Mouse (Mus musculus) layer of hippocampus, adult 8-10 months (tissue): ENCODE measurements around the gene Atp2a2. TPM values are rescaled to one million over a fixed set of nuclear protein-coding genes. Genes with fewer than 3 reads are reported as not detected.

Experiments
- DNase-seq, 2 experiments: peaks; one replicate each; pipeline ENCODE4 v3.0.0; 2022; ENCODE audit warnings: low spot score in 2 of 2
- total RNA-seq, 4 experiments: library from RNA; stranded (reverse); gene quantifications; 2 replicates each; pipeline ENCODE4 v1.2.4; 2022

Gene Atp2a2
- total RNA-seq, 4 experiments from 2014 or later = 558 to 681 (median 612) TPM

DNA sequence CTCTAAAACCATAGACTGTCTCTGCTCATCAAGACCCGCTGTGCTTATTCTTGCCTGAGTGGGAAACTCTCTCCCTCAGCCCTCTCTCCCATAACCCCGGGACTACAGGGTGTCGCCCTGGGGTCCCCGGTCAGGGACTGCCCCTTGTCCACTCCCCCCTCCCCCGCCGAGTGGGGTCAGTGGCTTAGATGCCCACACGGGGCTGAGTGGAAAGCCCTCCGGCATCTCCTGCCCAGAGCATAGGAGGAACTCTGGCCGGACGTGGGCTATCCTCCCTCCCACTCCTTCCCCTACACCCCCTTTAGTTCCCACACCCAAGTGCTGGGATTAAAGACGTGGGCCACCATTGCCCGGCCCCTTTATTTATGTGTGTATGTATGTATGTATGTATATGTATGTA, 86.6 kb downstream of the Atp2a2 start:
- DNase-seq = no peak

DNA sequence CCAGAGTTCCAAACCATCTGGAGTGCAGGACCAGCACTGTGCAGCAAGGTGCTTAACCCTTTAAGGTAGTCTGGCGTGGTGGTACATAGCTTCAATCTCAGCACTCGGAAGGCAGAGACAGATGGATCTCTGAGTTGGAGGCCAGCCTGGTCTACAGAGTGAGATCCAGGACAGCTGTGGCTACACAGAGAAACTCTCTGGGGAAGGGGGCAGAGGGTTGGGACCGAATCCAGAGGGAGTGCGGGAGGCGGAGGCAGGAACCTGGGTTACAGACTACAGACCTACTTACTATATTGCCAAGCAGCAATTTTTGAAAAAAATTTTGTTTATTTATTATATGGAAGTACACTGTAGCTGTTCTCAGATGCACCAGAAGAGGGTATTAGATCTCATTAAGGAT, 87.7 kb downstream of the Atp2a2 start:
- DNase-seq = no peak

DNA sequence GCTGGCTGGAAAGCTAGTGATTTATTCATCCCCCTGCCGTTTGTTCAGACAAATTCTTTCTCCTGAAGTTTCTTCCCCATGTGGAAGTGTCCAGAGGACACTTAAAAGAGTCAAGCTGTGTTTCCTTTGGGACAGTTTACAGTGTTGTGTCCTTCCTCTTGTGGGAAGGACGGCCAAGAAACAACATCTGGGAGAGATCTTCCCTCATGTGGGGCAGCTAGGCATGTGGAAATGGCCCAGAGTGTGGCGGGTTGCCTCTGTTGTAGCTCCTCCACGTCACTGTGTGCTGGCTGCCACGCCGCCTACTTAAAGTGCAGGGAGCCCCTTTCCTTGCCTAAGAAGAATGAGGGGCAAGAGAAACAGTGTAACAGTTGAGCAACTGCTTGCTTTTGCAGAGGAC, 89.2 kb downstream of the Atp2a2 start:
- DNase-seq = no peak

DNA sequence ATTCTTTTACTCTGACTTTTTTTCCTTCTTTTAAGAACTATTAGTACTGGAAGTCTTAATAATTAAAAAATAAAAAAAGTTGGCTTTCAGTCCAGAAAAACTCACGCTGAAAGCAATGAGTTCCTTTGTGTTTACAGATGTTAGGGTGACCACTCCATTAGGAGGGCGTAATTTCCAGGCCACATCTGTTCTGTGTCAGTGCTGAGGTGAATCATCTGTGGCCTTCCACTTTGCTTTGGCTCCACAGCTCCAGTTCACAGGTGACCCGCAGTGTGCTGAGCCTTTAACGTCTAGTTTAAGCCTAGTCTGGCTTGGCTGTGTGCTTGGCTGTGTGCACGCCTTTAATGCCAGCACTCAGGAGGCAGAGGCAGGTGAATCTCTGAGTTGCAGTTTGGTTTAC, 90.1 kb downstream of the Atp2a2 start:
- no peak for DNase-seq

DNA sequence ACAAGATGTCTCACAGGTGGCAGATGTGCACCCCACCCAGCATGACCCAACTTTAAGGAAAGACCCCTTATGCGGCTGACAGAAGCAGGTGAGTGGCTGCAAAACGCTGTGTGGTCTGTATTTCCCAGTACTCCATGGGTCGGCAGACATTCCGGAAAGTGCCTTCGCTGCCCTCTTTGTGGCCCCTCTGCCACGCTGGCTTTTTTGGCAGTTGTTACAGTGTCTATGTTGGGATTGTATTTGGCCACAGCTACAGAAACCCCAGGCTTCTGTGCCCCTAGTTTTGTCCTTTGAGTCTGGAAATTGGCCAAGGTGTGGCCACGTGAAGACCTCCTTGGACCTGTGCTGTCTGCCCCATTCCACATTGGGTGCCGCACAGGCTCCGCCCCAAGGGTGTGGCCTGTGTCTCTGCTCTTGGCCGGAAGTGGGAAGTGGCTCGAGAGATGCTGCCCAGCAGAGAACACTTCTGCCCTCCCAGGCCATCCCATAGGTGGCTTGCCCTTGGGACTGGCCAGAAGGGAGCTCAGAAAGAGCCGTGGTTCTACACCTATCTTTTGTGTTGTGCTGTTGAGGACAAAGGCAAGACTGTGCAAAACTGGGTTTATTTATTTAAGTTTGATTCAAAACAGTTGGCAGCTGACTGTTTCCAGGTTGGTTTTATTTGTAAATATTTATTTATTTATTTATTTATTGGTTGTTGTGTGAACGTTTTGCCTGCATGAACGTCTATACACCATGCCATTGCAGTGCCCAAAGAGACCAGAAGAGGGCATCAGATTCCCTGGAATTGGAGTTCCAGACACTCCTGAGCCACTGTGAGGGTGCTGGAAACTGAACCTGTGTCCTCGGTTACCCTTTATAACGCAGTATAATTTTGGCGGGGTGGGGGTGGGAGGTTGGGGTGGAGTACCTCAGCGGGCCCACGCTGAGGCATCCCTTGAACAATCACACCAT, 92.1 kb downstream of the Atp2a2 start:
- DNase-seq = no peak

DNA sequence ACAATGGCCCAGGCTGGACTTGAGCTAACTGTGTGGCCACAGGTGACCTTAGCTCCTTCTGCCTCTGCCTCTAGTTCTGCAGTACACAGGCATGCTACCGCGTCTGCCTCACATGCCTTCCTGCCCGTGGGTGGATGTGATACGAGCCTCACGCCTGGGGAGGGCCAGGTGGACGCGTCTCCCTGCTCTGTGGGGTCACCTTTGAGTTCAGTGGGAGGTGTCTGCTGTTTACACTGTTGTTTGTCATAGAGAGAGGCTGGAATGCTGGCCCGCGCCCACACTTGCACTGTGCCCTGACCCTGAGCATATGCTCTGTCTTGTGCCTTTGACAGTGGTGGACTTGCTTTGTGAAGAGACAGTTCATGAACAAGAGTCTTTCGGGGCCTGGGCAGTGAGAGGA, 96.5 kb downstream of the Atp2a2 start:
- DNase-seq = no peak

Other genes with a start within 250 kb of the Atp2a2 start
- gene Tctn1, start 237.8 kb downstream of the Atp2a2 start, total RNA-seq = 10 to 100 TPM; 14.7 to 17.7 (median 16.1) TPM
- gene Pptc7, start 217.9 kb downstream of the Atp2a2 start, total RNA-seq = 10 to 100 TPM; 41.0 to 48.0 (median 43.7) TPM
- 1 to 10 TPM; 3.2 to 5.0 (median 4.1) TPM for gene Rad9b, start 148.0 kb downstream of the Atp2a2 start, total RNA-seq
- 100 to 1,000 TPM; 164 to 207 (median 188) TPM for gene Vps29, start 147.9 kb downstream of the Atp2a2 start, total RNA-seq
- 10 to 100 TPM; 20.7 to 29.4 (median 27.1) TPM for gene Gpn3, start 130.3 kb downstream of the Atp2a2 start, total RNA-seq
- 10 to 100 TPM; 70.9 to 74.0 (median 72.8) TPM for gene Fam216a, start 129.9 kb downstream of the Atp2a2 start, total RNA-seq
- gene Arpc3, start 110.3 kb downstream of the Atp2a2 start, total RNA-seq = 100 to 1,000 TPM; 232 to 259 (median 252) TPM
- gene Anapc7, start 80.5 kb downstream of the Atp2a2 start, total RNA-seq = 10 to 100 TPM; 33.0 to 39.2 (median 36.3) TPM
- 10 to 100 TPM; 40.2 to 59.2 (median 48.5) TPM for gene Ift81, start 112.3 kb upstream of the Atp2a2 start, total RNA-seq
- 10 to 100 TPM; 10.3 to 16.4 (median 13.1) TPM for gene P2rx7, start 141.7 kb upstream of the Atp2a2 start, total RNA-seq
- gene P2rx4, start 205.3 kb upstream of the Atp2a2 start, total RNA-seq = 10 to 100 TPM; 16.6 to 28.6 (median 20.2) TPM